Mouse (Mus musculus): ENCODE measurements around the gene AW011738. TPM values are rescaled to one million over a fixed set of nuclear protein-coding genes. Genes with fewer than 3 reads are reported as not detected.

Gene AW011738
- polyA plus RNA-seq, 1 experiment from 2014 or later = 6.9 TPM

DNA sequence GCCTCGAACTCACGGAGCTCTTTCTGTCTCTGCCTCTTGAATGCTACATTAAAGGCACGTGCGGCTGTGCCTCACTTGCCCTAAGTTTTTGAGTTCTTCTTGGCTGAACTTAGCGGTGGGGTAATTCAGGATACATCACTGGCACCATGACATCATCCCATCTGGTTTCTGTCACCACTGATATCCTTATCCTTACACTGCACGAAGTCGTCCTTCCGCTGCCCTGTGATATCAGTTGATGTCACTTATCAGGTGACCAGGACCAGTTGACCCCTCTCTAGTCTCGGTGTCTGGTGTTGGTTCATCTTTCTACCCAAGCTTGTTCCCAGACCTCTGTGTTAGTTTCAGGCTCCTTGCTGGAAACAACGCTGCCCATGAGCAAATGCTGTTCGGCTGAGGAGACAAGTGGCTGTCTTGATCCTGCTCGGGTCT lies 626 bp upstream of the AW011738 start:
- ATAC-seq = no peak
- H3K9ac ChIP-seq (replicated peaks) = peak overlapping the region; percentile 74
- WGBS = 44% methylated on average over 12 of the region's 12 CpGs

DNA sequence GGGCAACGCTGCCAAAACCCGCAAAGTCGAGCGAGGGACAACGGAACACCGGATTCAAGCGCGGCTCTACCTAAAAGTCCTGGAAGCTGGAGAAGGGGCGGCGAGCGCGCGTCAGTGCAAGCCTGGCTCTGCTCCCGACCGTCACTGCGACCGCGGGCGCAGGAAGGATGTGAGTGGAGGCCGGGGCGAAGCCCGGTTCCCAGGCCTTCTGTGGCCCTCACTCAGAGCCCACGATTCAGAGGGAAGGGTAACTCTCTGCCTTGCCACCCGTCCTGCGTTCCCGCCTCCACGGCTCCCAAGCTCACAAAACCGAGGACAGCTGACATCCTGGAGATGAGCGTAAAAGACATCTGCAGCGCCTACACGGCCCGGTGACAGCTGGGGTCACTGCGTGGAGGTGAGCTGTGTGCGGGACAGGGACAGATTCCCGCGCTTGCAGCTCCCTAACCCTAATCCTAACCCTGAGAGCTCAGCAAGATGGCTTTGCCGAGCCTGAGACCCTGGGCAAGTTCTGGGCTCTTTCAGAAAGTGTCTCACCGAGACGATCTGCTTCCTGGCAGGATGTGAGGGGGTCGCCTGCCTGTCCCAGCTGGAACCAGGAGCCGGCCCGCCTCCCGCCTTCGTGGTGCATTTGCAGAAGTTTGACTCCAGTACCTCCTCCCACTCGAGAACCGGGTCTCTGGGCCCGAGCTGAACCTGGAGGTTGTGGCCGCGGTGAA lies 468 bp downstream of the AW011738 start:
- Histone ChIP-seq H3K36me3 (no peaks in the 10 kb centered on the region; the same call in 1 of the 2 replicates), H3K27me3 (peaks cover 22% of the 10 kb centered on the region), H3K4me2 (replicated peaks) (peak overlapping the region; percentile 89), H3K9me3 (no peaks in the 10 kb centered on the region), H3K27ac (peak overlapping the region; percentile 77), H3K4me3 (replicated peaks) (peak overlapping the region; percentile 58), H3K4me1 (replicated peaks) (peaks cover 31% of the 10 kb centered on the region), H3K9ac (replicated peaks) (peak overlapping the region; percentile 74)
- under 1% methylated on average over 49 of the region's 49 CpGs for WGBS
- ATAC-seq = peak; percentile 35

More for the DNA sequence above, 626 bp upstream of the AW011738 start:
- Histone ChIP-seq H3K4me1 (replicated peaks) (peaks cover 31% of the 10 kb centered on the region), H3K36me3 (no peaks in the 10 kb centered on the region; the same call in 1 of the 2 replicates), H3K9me3 (no peaks in the 10 kb centered on the region), H3K27ac (peak overlapping the region; percentile 69), H3K4me2 (replicated peaks) (peak overlapping the region; percentile 89), H3K27me3 (peaks cover 22% of the 10 kb centered on the region), H3K4me3 (replicated peaks) (peak overlapping the region; percentile 58)

DNA sequence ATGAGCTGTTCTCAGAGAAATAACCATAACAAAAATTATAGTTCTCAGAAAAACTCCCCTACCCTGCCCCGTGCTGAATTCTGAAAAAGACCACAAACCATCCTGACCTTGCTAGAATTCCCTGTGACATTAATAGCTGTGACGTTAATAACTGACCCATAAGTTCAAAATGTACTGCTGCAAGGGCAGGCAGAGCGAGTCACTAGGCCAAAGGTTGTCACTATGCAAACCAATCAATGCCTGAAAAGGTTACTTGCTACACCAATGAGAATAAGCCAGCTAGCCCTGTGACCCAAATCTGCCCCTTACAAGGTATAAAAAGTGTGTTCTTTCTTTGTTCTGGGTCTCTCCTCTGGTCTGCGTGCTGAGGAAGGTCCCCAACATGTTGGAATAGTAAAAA lies 5.8 kb downstream of the AW011738 start:
- Histone ChIP-seq H3K4me1 (replicated peaks) (peaks cover 15% of the 10 kb centered on the region), H3K9me3 (no peaks in the 10 kb centered on the region), H3K36me3 (no peaks in the 10 kb centered on the region; the same call in none of the 2 replicates), H3K4me3 (replicated peaks) (no peak overlapping the region), H3K27me3 (peaks cover 14% of the 10 kb centered on the region), H3K4me2 (replicated peaks) (no peak overlapping the region), H3K9ac (replicated peaks) (no peak overlapping the region), H3K27ac (no peak overlapping the region)
- ATAC-seq = no peak
- 89% methylated on average over 4 of the region's 4 CpGs for WGBS

DNA sequence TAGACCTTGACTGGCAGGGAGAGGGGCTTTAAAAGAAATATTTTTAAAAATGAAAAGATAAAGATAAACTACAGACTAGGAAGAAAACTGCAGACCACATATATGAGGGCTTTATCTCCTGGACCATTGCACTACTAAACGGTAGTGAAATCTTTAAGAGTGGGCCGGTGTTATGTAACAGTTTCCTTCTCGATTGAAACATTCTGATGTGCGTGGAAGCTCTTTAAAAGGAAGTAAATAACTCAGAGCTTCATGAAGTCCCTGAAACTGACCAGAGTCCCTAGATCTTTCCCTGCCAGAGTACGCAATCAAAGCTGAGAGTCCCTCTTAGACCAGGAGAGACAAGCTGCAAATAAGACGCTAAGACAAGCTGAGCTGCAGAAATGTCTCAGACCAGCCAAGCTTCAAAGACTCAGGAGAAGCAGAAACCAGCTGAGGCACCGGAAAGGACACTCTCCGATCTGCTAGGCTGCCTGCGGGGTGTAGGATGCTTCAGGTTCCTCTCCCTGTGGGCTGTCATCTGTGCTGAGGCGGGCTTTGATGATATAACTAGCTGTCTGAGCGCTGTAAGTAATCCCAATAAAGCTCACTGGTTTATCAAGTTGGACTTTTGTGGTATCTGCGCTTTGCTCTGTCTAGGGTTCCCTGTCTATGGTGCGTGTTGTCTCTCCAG lies 7.0 kb downstream of the AW011738 start:
- no peak overlapping the region for H3K27ac ChIP-seq
- no peak overlapping the region for H3K9ac ChIP-seq (replicated peaks)
- H3K4me3 ChIP-seq (replicated peaks) = no peak overlapping the region
- no peaks in the 10 kb centered on the region for H3K9me3 ChIP-seq
- no peaks in the 10 kb centered on the region; the same call in none of the 2 replicates for H3K36me3 ChIP-seq
- H3K4me2 ChIP-seq (replicated peaks) = no peak overlapping the region
- H3K4me1 ChIP-seq (replicated peaks) = peaks cover 3% of the 10 kb centered on the region
- WGBS = 87% methylated on average over 13 of the region's 13 CpGs
- peaks cover 2% of the 10 kb centered on the region; the same call in 1 of the 2 replicates for H3K27me3 ChIP-seq
- ATAC-seq = no peak

DNA sequence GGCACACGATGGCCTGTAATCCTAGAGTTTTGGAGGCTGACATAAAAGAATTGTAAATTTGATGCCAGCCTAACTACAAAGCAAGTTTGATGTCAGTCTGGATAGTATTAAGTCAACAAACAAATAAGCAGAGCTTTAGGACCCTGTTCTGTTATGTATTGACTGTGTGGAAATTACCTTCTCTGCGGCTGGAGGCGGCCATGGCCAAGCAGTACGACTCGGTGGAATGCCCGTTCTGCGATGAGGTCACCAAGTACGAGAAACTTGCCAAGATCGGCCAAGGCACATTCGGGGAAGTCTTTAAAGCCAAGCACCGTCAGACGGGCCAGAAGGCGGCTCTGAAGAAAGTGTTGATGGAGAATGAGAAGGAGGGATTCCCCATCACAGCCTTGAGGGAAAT lies 10.0 kb downstream of the AW011738 start:
- Histone ChIP-seq H3K36me3 (no peaks in the 10 kb centered on the region; the same call in 1 of the 2 replicates), H3K4me3 (replicated peaks) (no peak overlapping the region), H3K9ac (replicated peaks) (no peak overlapping the region), H3K27ac (no peak overlapping the region), H3K4me1 (replicated peaks) (no peaks in the 10 kb centered on the region), H3K27me3 (no peaks in the 10 kb centered on the region), H3K9me3 (no peaks in the 10 kb centered on the region), H3K4me2 (replicated peaks) (no peak overlapping the region)
- 95% methylated on average over 13 of the region's 13 CpGs for WGBS
- no peak for ATAC-seq

DNA sequence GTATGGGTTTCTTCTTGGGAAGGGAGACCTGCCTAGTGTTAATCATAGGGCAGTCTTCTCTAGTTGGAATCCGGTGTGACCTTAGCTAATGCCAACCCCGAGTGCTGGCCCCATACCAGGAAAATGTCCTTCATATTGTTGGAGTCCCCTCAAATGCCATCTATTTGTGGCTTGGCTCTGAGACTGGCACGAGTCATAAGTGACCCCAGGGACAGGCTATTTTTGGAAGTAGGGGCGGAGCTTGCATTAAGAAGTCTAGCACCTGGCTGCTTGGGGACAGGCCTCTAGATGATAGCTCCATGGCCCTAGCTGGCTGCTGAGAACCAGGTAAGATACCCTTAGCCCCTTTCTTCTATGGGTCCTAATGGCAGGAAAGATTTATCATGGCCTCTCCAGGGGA lies 12.5 kb downstream of the AW011738 start, which contains the start of gene Perm1:
TSS of gene Perm1 (plus strand) at position 220 of the 400 bp plus-strand sequence.
- ATAC-seq = no peak
- no peak within 1 kb of the TSS for H3K4me2 ChIP-seq (replicated peaks)
- no peaks in the 10 kb centered on the region for H3K27me3 ChIP-seq
- peaks cover 5% of the 10 kb centered on the region; the same call in 1 of the 2 replicates for H3K36me3 ChIP-seq
- H3K4me3 ChIP-seq (replicated peaks) = no peak within 1 kb of the TSS
- no peak within 1 kb of the TSS for H3K27ac ChIP-seq
- no peaks in the 10 kb centered on the region for H3K4me1 ChIP-seq (replicated peaks)
- WGBS = 79% methylated on average over 4 of the region's 4 CpGs
- H3K9me3 ChIP-seq = no peaks in the 10 kb centered on the region
- no peak within 1 kb of the TSS for H3K9ac ChIP-seq (replicated peaks)

DNA sequence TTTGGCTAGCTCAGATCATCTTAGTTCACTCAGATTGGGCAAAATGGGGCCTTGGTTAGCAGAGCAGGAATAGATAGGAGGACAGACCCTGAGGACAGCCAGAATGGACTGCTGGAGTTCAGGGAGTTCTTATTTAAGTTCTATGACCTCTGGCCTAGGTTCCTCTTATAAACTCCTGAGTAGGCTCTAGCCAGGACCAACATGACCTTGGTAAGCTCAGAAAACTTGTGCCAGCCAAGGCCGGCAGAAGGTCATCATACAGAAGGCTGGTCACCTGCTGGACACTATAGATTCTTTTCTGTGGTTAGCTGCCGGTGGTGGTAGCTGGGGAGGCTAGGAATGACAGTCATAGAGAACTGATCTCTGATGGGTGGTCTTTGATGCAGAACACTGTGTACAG lies 13.1 kb downstream of the AW011738 start:
- peaks cover 8% of the 10 kb centered on the region; the same call in 1 of the 2 replicates for H3K36me3 ChIP-seq
- WGBS = 89% methylated on average over 2 of the region's 2 CpGs
- H3K4me3 ChIP-seq (replicated peaks) = no peak overlapping the region
- no peak overlapping the region for H3K4me2 ChIP-seq (replicated peaks)
- no peaks in the 10 kb centered on the region for H3K27me3 ChIP-seq
- no peaks in the 10 kb centered on the region for H3K9me3 ChIP-seq
- H3K9ac ChIP-seq (replicated peaks) = no peak overlapping the region
- no peaks in the 10 kb centered on the region for H3K4me1 ChIP-seq (replicated peaks)
- ATAC-seq = no peak
- H3K27ac ChIP-seq = no peak overlapping the region

DNA sequence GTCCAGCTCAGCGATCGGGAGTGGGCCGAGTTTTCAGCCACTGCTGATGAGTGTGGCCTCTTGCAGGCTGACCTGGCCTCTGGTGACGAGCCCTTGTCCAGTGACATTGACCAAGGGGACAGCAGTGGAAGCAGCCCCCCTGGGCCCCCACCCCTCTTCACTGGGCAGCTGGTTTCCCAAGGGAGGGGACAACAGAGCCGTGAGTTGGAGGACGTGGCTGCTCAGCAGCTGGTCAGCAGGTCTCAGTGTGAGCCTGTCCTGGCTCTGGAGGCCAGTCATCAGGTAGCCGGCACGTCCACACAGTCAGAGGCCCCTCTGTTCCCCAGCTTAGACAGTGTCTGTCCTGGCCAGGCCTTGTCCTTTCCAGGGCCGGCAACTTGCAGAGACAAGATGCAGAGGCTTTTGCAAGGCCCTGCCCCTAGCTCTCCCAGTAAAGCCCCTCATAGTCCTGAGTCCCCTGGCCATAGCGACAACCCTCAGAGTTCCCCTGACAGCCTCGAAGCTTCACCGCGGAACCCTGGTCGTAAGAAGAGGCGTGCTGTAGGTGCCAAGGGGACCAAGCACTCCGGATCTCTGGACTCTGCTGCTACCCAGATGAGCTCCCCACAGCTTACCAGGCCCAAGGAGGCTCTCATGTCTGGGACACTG lies 14.0 kb downstream of the AW011738 start:
- peak; percentile 24; the same call in 1 of the 2 replicates for ATAC-seq
- no peak overlapping the region for H3K4me2 ChIP-seq (replicated peaks)
- H3K27ac ChIP-seq = no peak overlapping the region
- 87% methylated on average over 16 of the region's 16 CpGs for WGBS
- no peaks in the 10 kb centered on the region for H3K9me3 ChIP-seq
- no peak overlapping the region for H3K4me3 ChIP-seq (replicated peaks)
- H3K4me1 ChIP-seq (replicated peaks) = no peaks in the 10 kb centered on the region
- H3K9ac ChIP-seq (replicated peaks) = no peak overlapping the region
- H3K27me3 ChIP-seq = no peaks in the 10 kb centered on the region
- peaks cover 18% of the 10 kb centered on the region for H3K36me3 ChIP-seq

DNA sequence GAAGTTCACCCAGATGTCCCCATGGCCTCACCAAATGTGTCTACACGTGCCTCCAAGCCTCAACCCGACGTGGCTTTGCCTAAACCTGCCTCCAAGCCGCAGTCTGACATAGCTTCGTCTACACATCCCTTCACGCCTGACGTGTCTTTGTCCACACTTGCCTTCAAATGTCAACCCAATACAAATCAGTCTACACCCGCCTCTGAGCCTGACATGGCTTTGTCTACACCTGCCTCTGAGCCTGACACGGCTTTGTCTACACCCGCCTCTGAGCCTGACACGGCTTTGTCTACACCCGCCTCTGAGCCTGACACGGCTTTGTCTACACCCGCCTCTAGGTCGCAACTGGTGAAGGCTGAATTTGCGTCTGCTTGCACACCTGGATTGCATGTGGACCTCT lies 14.7 kb downstream of the AW011738 start:
- no peak overlapping the region for H3K27ac ChIP-seq
- 78% methylated on average over 16 of the region's 16 CpGs for WGBS
- no peaks in the 10 kb centered on the region for H3K4me1 ChIP-seq (replicated peaks)
- H3K9ac ChIP-seq (replicated peaks) = no peak overlapping the region
- no peak for ATAC-seq
- peaks cover 25% of the 10 kb centered on the region for H3K36me3 ChIP-seq
- no peak overlapping the region for H3K4me2 ChIP-seq (replicated peaks)
- H3K4me3 ChIP-seq (replicated peaks) = no peak overlapping the region
- no peaks in the 10 kb centered on the region for H3K27me3 ChIP-seq
- no peaks in the 10 kb centered on the region for H3K9me3 ChIP-seq

DNA sequence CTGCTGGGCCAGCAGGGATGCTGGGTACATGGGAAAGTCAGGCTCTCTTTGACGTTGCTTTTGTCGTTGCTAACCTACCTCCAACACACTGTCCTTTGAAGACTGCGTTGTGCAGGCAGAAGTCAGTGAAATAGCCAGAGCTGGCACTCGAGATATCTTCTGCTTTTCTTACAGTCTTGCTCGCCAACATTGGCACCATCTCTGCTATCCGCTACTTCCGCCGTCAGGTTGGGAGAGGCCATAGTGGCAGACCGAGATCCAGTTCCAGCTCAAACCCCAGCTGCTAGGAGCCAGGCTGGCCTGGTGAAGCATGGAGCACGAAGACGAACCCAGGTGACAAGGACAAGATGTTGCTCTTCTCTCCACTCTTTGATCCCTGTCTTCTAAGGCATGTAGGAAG lies 16.8 kb downstream of the AW011738 start:
- no peak for ATAC-seq
- 91% methylated on average over 11 of the region's 11 CpGs for whole genome bisulfite sequencing

DNA sequence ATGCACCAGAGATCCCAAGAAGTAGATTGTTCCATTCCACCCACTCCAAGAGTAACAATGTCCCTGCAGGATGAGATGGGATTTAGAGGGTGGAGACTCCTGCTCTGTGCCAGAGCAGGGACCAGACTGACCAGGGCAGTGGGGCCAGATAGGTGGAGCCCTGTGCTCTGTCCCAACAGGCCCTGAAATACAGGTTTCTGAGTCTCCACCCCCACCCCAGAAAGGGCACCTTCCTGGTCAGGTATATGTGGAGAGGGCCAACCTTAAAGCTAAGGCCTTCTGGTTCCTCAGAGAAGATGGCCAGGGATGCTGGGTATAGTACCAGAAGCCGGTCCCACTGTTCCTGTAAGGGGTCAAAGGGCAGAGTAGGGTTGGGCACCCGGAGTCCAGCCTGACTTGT lies 21.2 kb downstream of the AW011738 start:
- Histone ChIP-seq H3K4me1 (replicated peaks) (peaks cover 6% of the 10 kb centered on the region; the same call in 1 of the 2 replicates), H3K9me3 (no peaks in the 10 kb centered on the region), H3K9ac (replicated peaks) (no peak overlapping the region), H3K4me3 (replicated peaks) (no peak overlapping the region), H3K27ac (no peak overlapping the region), H3K36me3 (peaks cover 38% of the 10 kb centered on the region), H3K4me2 (replicated peaks) (no peak overlapping the region), H3K27me3 (no peaks in the 10 kb centered on the region)
- no peak for ATAC-seq
- WGBS = 95% methylated on average over 2 of the region's 2 CpGs

More for the DNA sequence above, 16.8 kb downstream of the AW011738 start:
- H3K4me1 ChIP-seq (replicated peaks) = no peaks in the 10 kb centered on the region
- no peak overlapping the region for H3K9ac ChIP-seq (replicated peaks)
- H3K4me3 ChIP-seq (replicated peaks) = no peak overlapping the region
- H3K36me3 ChIP-seq = peaks cover 30% of the 10 kb centered on the region
- no peak overlapping the region for H3K27ac ChIP-seq
- H3K9me3 ChIP-seq = no peaks in the 10 kb centered on the region
- no peaks in the 10 kb centered on the region for H3K27me3 ChIP-seq
- no peak overlapping the region for H3K4me2 ChIP-seq (replicated peaks)

Data from midbrain, embryonic 13.5 days (tissue).